Mouse (Mus musculus): ENCODE measurements around the gene Rpl3.
A peak's percentile ranks its signal among the peaks of the same experiment; 100 is the strongest.

- TF ChIP-seq CTCF (IDR thresholded peaks at IDR 0.05; ENCODE audit: low read depth) (no peak), EP300 (IDR thresholded peaks at IDR 0.05; ENCODE audit: low read depth) (peak; percentile 67)
Measured at GRCm38 (mm10) chr15:80129982-80130381, 38.3 kb upstream of the Rpl3 start.

All from liver, postnatal 0 days (tissue).